Mouse (Mus musculus): ENCODE measurements around the gene Gm14418. TPM values are rescaled to one million over a fixed set of nuclear protein-coding genes. Genes with fewer than 3 reads are reported as not detected.
A peak's percentile ranks its signal among the peaks of the same experiment; 100 is the strongest.
"Not testable (repeated sequence)": the region's sequence is repeated elsewhere in the genome, so short reads cannot be mapped to it uniquely, and the experiment has no call there.

Gene Gm14418
- total RNA-seq (2014; rRNA removed; ENCODE audit: low replicate concordance): 0.53 and 0.89 TPM in 2 replicates
- 3.7 and 5.7 TPM in 2 replicates for polyA plus RNA-seq (2015; fragmentation: Nextera tagmentation; extraction: Ambion mirVana)

DNA sequence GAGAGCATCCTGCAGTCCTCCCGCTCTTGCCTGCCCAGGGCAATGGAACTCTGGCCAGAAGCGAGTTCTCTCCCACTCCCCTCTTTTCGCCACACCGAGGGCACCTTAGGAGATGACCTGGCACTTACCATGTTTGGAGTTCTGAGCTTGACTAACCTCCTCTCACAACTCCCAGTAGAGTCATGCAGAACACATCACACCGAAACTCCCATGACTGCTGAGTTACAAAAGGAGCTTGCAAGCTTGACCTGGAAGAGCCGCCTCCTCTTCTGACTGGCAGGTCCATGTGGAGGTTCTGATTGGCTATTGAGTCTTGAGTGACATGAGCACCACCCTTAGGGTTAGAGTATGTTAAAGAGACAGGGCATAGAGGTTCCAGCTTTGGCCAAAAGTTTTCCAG, at the start of gene Gm14418:
Gene Gm14418, minus strand, starts transcription at position 225 of the 400 bp plus-strand sequence.
- not testable (repeated sequence) for H3K9ac ChIP-seq (replicated peaks; ENCODE audit: low read depth, low read length); ATAC-seq (ENCODE audit: insufficient read depth, low read depth); H3K9me3 ChIP-seq (replicated peaks; ENCODE audit: control insufficient read depth, low read length); H3K27ac ChIP-seq (ENCODE audit: low read depth); H3K36me3 ChIP-seq (replicated peaks; ENCODE audit: control insufficient read depth, insufficient read depth, low read length); H3K27me3 ChIP-seq (ENCODE audit: control insufficient read depth, insufficient read depth, low read length); H3K4me1 ChIP-seq (ENCODE audit: control insufficient read depth, insufficient read depth)
- WGBS: 25% methylated on average over 6 of the region's 6 CpGs
- Histone ChIP-seq H3K4me3 (ENCODE audit: low read depth, low read length) (peak within 1 kb of the TSS; percentile 29), H3K4me2 (ENCODE audit: low read depth, low read length) (0 out of 2 replicates have a peak within 1 kb of the TSS, but pooled peaks have one; percentile 33)
- DNase-seq (ENCODE audit: low spot score): peak; percentile 4

Other genes with a start within 250 kb of the Gm14418 start
- 23.5 and 26.4 TPM in 2 replicates for gene Gm14410, start 191.9 kb downstream of the Gm14418 start, total RNA-seq (2014; rRNA removed; ENCODE audit: low replicate concordance)
- 12.3 and 14.9 TPM in 2 replicates for gene Gm14410, start 191.9 kb downstream of the Gm14418 start, polyA plus RNA-seq (2015; fragmentation: Nextera tagmentation; extraction: Ambion mirVana)
- not detected in 2 replicates for gene Gm14409, start 131.3 kb downstream of the Gm14418 start, total RNA-seq (2014; rRNA removed; ENCODE audit: low replicate concordance)
- gene Gm14409, start 131.3 kb downstream of the Gm14418 start, polyA plus RNA-seq (2015; fragmentation: Nextera tagmentation; extraction: Ambion mirVana): not detected in 2 replicates
- not detected in 2 replicates for gene Gm14412, start 74.0 kb downstream of the Gm14418 start, total RNA-seq (2014; rRNA removed; ENCODE audit: low replicate concordance)
- gene Gm14412, start 74.0 kb downstream of the Gm14418 start, polyA plus RNA-seq (2015; fragmentation: Nextera tagmentation; extraction: Ambion mirVana): 0.22 and 0.26 TPM in 2 replicates
- 11.9 TPM in 2 replicates for gene Zfp970, start 66.4 kb upstream of the Gm14418 start, total RNA-seq (2014; rRNA removed; ENCODE audit: low replicate concordance)
- gene Zfp970, start 66.4 kb upstream of the Gm14418 start, polyA plus RNA-seq (2015; fragmentation: Nextera tagmentation; extraction: Ambion mirVana): 8.3 and 9.1 TPM in 2 replicates
- gene Gm14403, start 99.9 kb upstream of the Gm14418 start, total RNA-seq (2014; rRNA removed; ENCODE audit: low replicate concordance): 0.66 and 2.0 TPM in 2 replicates
- 6.0 and 6.1 TPM in 2 replicates for gene Gm14403, start 99.9 kb upstream of the Gm14418 start, polyA plus RNA-seq (2015; fragmentation: Nextera tagmentation; extraction: Ambion mirVana)
- gene Gm14406, start 179.9 kb upstream of the Gm14418 start, total RNA-seq (2014; rRNA removed; ENCODE audit: low replicate concordance): not detected in 2 replicates
- not detected in 2 replicates for gene Gm14406, start 179.9 kb upstream of the Gm14418 start, polyA plus RNA-seq (2015; fragmentation: Nextera tagmentation; extraction: Ambion mirVana)